Mouse (Mus musculus): Measurements from ENCODE around the gene Camp. TPM values are rescaled to one million over a fixed set of nuclear protein-coding genes. Genes with fewer than 3 reads are reported as not detected.

The Camp gene
- 2.6 TPM in 1 of 2 replicates, not detected in the other for polyA plus RNA-seq (2015; fragmentation: Nextera tagmentation; extraction: Ambion mirVana)

GRCm38 (mm10) chr9:109849312-109849758, at the start of gene Camp:
Gene Camp, minus strand, starts transcription at chr9:109849617.
- Histone ChIP-seq H3K27me3 (replicated peaks) (no peaks in the 10 kb centered on the region), H3K27ac (no peak within 1 kb of the TSS), H3K4me2 (no peak within 1 kb of the TSS), H3K4me1 (no peaks in the 10 kb centered on the region), H3K9me3 (no peaks in the 10 kb centered on the region), H3K9ac (no peak within 1 kb of the TSS), H3K36me3 (replicated peaks) (no peaks in the 10 kb centered on the region), H3K4me3 (no peak within 1 kb of the TSS)
- 76% methylated on average over 6 of the region's 6 CpGs for WGBS
- ATAC-seq (replicated peaks), result no peak

DNA sequence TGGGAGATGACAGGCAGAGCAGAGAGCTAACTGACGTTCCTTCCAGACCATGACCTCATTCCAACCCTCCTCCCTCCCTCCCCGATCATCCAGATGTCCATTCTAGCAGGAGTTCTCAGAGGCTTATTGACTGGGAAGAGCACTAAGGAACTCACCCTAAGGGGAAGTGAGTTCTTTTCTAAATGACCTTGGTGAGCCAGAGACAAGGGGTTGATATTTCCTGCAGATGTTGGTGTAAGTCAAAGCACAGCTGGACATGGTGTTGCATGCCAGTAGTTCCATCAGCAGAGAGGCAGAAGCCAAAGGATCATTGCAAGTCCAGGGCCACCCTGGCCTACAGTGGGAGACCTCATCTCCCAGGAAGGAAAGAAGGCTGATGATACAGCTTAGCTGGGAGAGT, 48.6 kb upstream of the Camp start:
- no peak for ATAC-seq (replicated peaks)
- 65% methylated on average over 2 of the region's 2 CpGs for WGBS
- Histone ChIP-seq H3K9me3 (no peaks in the 10 kb centered on the region), H3K4me1 (peaks cover 5% of the 10 kb centered on the region), H3K27ac (no peak overlapping the region), H3K36me3 (replicated peaks) (no peaks in the 10 kb centered on the region), H3K9ac (no peak overlapping the region), H3K4me2 (no peak overlapping the region), H3K27me3 (replicated peaks) (no peaks in the 10 kb centered on the region), H3K4me3 (no peak overlapping the region)

DNA sequence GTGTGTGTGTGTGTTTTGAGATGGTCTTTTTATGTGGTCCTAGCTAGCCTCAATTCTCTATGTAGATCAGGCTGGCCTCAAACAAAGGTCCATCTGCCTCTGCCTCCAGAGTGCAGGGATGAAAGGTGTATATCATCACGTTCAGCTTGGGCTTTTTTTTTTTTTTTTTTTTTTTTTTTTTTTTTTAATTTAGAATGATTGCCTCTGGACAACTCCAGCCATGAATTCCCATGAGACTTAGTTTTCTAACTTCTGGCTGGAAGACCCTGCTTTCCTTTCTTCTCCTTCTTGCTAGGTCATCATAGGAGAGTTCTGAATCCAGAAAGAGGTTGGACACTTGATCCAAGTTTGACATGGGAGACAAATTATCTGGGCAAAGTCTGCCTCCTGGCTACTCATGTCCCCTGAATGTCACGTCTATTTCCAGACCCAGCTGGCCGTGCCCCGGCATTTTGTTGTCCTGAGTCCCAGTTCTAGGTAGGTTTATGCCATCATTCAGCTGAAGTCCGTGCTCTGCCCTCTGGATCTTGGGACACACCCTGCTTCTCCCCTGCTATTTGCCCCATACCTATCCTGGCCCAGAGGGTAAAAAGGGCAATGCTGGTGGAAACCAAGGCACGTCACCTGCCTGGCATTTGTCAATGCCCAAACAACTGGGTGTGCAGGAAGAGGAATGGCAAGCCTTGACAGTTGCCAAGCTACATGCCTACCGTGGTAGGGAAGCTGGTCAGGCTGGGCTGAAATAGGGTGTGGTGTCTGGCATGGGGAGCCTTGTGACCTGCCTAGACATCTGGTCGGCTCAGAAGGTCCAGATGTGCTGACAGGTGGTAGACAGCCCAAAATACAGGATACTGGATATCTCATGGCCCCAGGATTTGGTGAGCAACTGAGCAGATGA, 47.1 kb upstream of the Camp start:
- no peaks in the 10 kb centered on the region for H3K27me3 ChIP-seq (replicated peaks)
- ATAC-seq (replicated peaks), result no peak
- 89% methylated on average over 8 of the region's 8 CpGs for WGBS

DNA sequence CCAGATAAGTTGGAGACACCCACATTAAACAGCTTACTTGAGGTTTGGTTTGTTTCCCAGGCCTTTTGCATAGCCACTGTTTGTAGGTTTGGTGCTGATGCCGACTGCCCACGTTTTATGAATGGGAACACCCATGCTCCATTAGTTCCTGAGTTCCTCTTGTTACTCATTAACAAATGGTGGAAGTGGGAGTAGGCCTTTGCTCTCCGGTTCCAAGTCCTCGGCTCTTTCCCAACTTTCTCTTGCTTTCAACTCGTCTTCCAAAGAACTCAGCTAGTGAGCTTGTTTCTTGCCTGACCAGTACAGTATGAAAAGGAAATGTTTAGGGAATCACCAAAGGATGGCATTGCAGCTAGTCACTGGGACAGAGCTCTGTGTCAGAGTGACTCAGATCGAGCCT, 46.2 kb upstream of the Camp start:
- Histone ChIP-seq H3K27me3 (replicated peaks) (no peaks in the 10 kb centered on the region), H3K4me3 (no peak overlapping the region), H3K9ac (no peak overlapping the region), H3K9me3 (no peaks in the 10 kb centered on the region), H3K27ac (no peak overlapping the region), H3K36me3 (replicated peaks) (peaks cover 9% of the 10 kb centered on the region; the same call in 1 of the 2 replicates), H3K4me1 (peaks cover 5% of the 10 kb centered on the region), H3K4me2 (no peak overlapping the region)
- ATAC-seq (replicated peaks), result no peak
- WGBS, result 88% methylated on average over 6 of the region's 6 CpGs

More for the DNA sequence above, 47.1 kb upstream of the Camp start:
- Histone ChIP-seq H3K36me3 (replicated peaks) (peaks cover 4% of the 10 kb centered on the region; the same call in 1 of the 2 replicates), H3K4me2 (no peak overlapping the region), H3K9ac (no peak overlapping the region), H3K9me3 (no peaks in the 10 kb centered on the region), H3K4me3 (no peak overlapping the region), H3K27ac (no peak overlapping the region), H3K4me1 (peaks cover 5% of the 10 kb centered on the region)

DNA sequence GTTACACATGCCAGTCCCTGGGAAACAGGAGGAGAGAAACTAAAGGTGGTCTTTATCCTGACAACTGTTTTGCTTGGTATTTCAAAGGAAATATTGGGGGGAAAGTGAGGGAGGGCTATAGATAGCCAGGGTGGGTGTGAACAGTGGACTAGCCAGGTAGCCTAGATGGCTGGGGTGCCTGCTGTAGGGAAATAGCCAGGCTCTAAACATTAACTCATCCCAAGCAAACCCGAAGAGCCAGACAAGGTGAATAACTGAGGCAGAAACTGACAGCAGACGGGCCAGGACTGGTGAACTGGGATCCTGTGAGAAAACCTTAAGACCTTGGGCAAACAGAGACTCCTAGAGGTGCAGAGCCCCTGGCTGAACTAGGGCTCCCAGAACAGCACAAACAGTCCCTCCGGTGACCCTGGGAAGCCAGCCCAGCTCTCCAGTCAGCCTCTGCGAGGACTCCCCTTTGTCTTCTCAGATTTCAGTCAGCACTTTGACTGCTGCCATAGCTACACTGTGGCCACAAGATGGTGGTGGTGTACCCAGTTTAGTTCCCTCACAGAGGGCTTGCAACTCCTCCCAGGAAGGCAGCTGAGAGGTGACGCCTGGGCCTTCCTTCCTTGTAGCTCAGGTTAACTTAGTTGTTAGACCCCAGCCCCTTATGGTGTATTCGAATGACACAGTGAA, 45.1 kb upstream of the Camp start:
- Histone ChIP-seq H3K27me3 (replicated peaks) (no peaks in the 10 kb centered on the region), H3K9ac (no peak overlapping the region), H3K4me2 (no peak overlapping the region), H3K36me3 (replicated peaks) (peaks cover 20% of the 10 kb centered on the region; the same call in 1 of the 2 replicates), H3K4me3 (no peak overlapping the region), H3K27ac (peak overlapping the region; percentile 71), H3K4me1 (peaks cover 5% of the 10 kb centered on the region), H3K9me3 (no peaks in the 10 kb centered on the region)
- ATAC-seq (replicated peaks), result peak; percentile 88
- 39% methylated on average over 6 of the region's 6 CpGs for WGBS

- Histone ChIP-seq H3K4me2 (no peak overlapping the region), H3K27ac (no peak overlapping the region), H3K9me3 (no peaks in the 10 kb centered on the region), H3K4me1 (peaks cover 5% of the 10 kb centered on the region), H3K36me3 (replicated peaks) (peaks cover 29% of the 10 kb centered on the region), H3K27me3 (replicated peaks) (no peaks in the 10 kb centered on the region), H3K9ac (no peak overlapping the region), H3K4me3 (no peak overlapping the region)
- 72% methylated on average over 5 of the region's 5 CpGs for WGBS
- ATAC-seq (replicated peaks), result no peak
These were observed 43.3 kb upstream of the Camp start for GRCm38 (mm10) chr9:109892651-109893250.

DNA sequence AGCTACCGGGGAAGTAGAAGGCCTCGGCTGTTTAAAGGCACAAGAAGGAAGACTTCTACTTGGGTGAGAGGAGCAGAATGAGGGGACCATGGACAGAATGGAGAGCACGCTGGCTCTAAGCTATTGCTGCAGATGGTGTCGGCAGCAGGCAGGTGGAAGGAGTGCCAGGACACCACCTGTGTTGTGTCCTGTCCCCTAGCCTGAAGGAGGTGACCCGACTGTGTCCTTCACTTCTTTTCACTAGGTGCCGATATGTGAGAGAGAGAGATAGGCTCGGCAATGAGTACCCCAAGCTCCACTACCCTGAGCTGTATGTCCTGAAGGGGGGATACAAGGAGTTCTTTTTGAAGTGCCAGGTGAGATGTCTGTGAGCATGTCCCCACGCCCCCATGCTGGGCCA, 42.1 kb upstream of the Camp start:
- Histone ChIP-seq H3K36me3 (replicated peaks) (peaks cover 37% of the 10 kb centered on the region), H3K27me3 (replicated peaks) (no peaks in the 10 kb centered on the region), H3K4me3 (no peak overlapping the region), H3K9ac (no peak overlapping the region), H3K4me1 (peaks cover 5% of the 10 kb centered on the region), H3K27ac (no peak overlapping the region), H3K4me2 (no peak overlapping the region), H3K9me3 (no peaks in the 10 kb centered on the region)
- no peak for ATAC-seq (replicated peaks)
- WGBS, result 94% methylated on average over 8 of the region's 8 CpGs

DNA sequence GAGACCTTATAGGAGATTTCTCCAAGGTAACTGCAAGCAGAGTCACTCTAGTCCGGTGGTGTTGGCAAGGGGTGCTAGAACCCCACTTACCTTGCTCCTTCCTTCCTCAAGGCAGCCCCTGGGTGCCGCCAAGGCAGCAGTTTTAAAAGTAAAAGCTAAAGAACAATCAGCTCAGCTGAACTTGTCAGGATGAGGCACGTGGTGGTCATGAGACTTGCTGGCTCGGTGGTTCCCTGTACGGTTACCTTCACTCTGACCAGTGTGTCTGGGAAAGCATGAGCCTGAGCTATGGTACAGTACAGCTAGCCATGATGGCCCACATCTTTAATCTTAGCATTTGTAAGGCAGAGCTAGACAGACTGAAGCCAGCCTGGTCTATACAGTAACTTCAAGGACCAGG, 37.9 kb upstream of the Camp start:
- no peak for ATAC-seq (replicated peaks)
- no peak overlapping the region for H3K4me3 ChIP-seq
- 92% methylated on average over 5 of the region's 5 CpGs for WGBS

DNA sequence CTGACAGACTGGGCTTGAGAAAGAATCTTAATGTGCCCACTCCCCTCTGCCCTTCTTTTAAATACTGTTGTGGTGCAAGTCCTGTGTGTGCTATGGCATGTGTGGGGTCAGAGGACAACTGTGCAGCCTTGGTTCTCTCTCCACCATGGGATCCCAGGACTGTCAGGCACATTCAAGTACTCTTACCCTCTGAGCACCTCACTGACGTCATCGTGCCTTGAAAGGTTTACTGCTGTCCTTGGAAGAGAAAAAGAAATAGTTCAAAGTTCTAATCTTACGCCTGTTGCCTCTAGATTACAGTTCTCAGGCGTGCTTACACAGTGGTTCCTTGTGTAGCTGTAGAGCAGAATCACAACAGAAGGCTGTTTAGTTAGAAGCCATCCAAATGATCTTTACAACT, 36.8 kb upstream of the Camp start:
- ATAC-seq (replicated peaks), result no peak
- no peak overlapping the region for H3K4me3 ChIP-seq
- no peak overlapping the region for H3K27ac ChIP-seq
- no peaks in the 10 kb centered on the region for H3K9me3 ChIP-seq
- WGBS, result 90% methylated on average over 4 of the region's 4 CpGs
- H3K4me1 ChIP-seq, result no peaks in the 10 kb centered on the region
- no peaks in the 10 kb centered on the region for H3K27me3 ChIP-seq (replicated peaks)
- peaks cover 61% of the 10 kb centered on the region for H3K36me3 ChIP-seq (replicated peaks)
- no peak overlapping the region for H3K9ac ChIP-seq
- no peak overlapping the region for H3K4me2 ChIP-seq

More for the DNA sequence above, 37.9 kb upstream of the Camp start:
- no peaks in the 10 kb centered on the region for H3K9me3 ChIP-seq
- no peaks in the 10 kb centered on the region for H3K27me3 ChIP-seq (replicated peaks)
- no peaks in the 10 kb centered on the region for H3K4me1 ChIP-seq
- no peak overlapping the region for H3K9ac ChIP-seq
- peaks cover 63% of the 10 kb centered on the region for H3K36me3 ChIP-seq (replicated peaks)
- H3K27ac ChIP-seq, result no peak overlapping the region
- no peak overlapping the region for H3K4me2 ChIP-seq

DNA sequence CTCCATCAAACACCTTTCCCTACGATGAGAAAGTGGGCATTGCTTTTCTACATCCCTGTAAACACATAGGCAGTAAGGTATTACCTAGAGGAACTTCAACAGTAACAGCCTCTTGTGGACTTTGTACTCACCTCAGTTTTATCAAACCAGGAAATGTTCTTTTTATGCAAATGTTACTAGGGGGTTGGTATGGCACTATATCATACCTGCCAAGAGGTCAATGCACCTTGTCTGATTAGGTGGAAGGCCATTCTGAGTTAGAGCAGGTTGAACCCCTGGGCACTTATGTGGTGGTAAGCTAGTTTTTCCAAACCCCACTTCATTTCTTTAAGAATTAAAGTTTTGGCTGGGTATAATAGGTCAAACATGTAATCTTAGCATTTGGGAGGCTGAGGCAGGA, 29.9 kb upstream of the Camp start:
- 98% methylated on average over 1 of the region's 1 CpGs for WGBS
- H3K4me2 ChIP-seq, result no peak overlapping the region
- no peak overlapping the region for H3K4me3 ChIP-seq
- H3K36me3 ChIP-seq (replicated peaks), result peaks cover 22% of the 10 kb centered on the region; the same call in 1 of the 2 replicates
- H3K9me3 ChIP-seq, result no peaks in the 10 kb centered on the region
- no peaks in the 10 kb centered on the region for H3K27me3 ChIP-seq (replicated peaks)
- ATAC-seq (replicated peaks), result no peak
- H3K27ac ChIP-seq, result no peak overlapping the region
- H3K4me1 ChIP-seq, result peaks cover 18% of the 10 kb centered on the region
- no peak overlapping the region for H3K9ac ChIP-seq

- ATAC-seq (replicated peaks), result no peak
- peaks cover 18% of the 10 kb centered on the region for H3K4me1 ChIP-seq
- no peak overlapping the region for H3K4me3 ChIP-seq
- H3K9me3 ChIP-seq, result no peaks in the 10 kb centered on the region
- H3K27ac ChIP-seq, result no peak overlapping the region
- peak overlapping the region; percentile 68 for H3K4me2 ChIP-seq
- H3K27me3 ChIP-seq (replicated peaks), result no peaks in the 10 kb centered on the region
- WGBS, result 77% methylated on average over 5 of the region's 5 CpGs
- H3K36me3 ChIP-seq (replicated peaks), result peaks cover 13% of the 10 kb centered on the region; the same call in 1 of the 2 replicates
- no peak overlapping the region for H3K9ac ChIP-seq
These were observed 28.2 kb upstream of the Camp start for GRCm38 (mm10) chr9:109877666-109878065.

DNA sequence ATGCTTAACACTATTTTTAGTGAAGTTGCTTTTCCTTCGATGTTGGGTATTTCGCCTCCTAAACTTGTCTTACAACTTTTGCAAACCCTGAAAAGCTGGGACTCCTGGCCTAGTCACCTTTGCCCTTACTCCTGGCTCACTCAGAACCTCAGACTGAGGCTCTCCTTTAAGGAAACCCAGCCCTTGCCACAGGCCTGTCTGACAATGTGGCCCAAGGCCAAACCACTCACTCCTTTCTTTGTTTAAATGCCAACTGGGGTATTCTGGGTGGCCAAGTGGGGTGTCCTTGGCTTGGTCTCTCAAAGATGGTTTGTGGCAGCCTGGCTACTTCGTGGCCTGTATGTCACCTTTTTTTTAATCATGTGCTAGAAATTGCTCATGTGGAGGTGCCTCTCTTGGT, 27.3 kb upstream of the Camp start:
- no peak for ATAC-seq (replicated peaks)
- H3K9ac ChIP-seq, result peak overlapping the region; percentile 61; the same call in 1 of the 2 replicates
- H3K27ac ChIP-seq, result no peak overlapping the region
- H3K4me1 ChIP-seq, result peaks cover 18% of the 10 kb centered on the region
- peak overlapping the region; percentile 68 for H3K4me2 ChIP-seq
- no peaks in the 10 kb centered on the region for H3K27me3 ChIP-seq (replicated peaks)
- no peaks in the 10 kb centered on the region for H3K9me3 ChIP-seq
- peak overlapping the region; percentile 94 for H3K4me3 ChIP-seq
- peaks cover 13% of the 10 kb centered on the region; the same call in 1 of the 2 replicates for H3K36me3 ChIP-seq (replicated peaks)
- 9% methylated on average over 3 of the region's 3 CpGs for WGBS
